Mouse (Mus musculus): ENCODE results near the gene Camk1d. TPM values are rescaled to one million over a fixed set of nuclear protein-coding genes. Genes with fewer than 3 reads are reported as not detected.
A peak's percentile ranks its signal among the peaks of the same experiment; 100 is the strongest.
"Not testable (repeated sequence)": the region's sequence is repeated elsewhere in the genome, so short reads cannot be mapped to it uniquely, and the experiment has no call there.

Camk1d gene
- polyA plus RNA-seq, 1 experiment from 2014 or later = 2.4 TPM

DNA sequence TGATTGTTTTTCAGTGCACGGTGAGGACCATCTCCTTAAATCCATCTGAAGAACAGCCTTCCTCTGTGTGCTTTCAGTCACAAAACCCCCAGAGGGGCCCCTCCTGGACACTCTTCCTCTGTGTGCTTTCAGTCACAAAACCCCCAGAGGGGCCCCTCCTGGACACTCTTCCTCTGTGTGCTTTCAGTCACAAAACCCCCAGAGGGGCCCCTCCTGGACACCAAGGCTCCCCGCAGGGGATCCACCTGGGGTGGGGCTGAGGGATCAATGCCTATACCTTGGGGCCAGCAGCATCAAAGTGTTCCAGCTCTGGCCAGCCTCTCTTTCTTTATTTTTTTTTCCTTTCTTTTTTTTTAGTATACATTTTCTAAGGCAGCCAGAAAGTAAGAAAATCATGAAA lies 113.1 kb downstream of the Camk1d start:
- not testable (repeated sequence) for H3K4me1 ChIP-seq (ENCODE audit: control insufficient read depth, insufficient read depth, low read length); H3K9me3 ChIP-seq (ENCODE audit: control insufficient read depth, low read length); H3K27ac ChIP-seq (ENCODE audit: low read depth, low read length); H3K36me3 ChIP-seq (ENCODE audit: control insufficient read depth, insufficient read depth, low read length); H3K9ac ChIP-seq (ENCODE audit: low read depth, low read length); H3K4me2 ChIP-seq (replicated peaks; ENCODE audit: low read depth, low read length); H3K27me3 ChIP-seq (ENCODE audit: control insufficient read depth, insufficient read depth, low read length); H3K4me3 ChIP-seq (ENCODE audit: low read length)
- 9% methylated on average over 2 of the region's 2 CpGs for WGBS
- ATAC-seq (ENCODE audit: low FRiP score, low TSS enrichment) = peak; percentile 77; the same call in 1 of the 2 replicates

DNA sequence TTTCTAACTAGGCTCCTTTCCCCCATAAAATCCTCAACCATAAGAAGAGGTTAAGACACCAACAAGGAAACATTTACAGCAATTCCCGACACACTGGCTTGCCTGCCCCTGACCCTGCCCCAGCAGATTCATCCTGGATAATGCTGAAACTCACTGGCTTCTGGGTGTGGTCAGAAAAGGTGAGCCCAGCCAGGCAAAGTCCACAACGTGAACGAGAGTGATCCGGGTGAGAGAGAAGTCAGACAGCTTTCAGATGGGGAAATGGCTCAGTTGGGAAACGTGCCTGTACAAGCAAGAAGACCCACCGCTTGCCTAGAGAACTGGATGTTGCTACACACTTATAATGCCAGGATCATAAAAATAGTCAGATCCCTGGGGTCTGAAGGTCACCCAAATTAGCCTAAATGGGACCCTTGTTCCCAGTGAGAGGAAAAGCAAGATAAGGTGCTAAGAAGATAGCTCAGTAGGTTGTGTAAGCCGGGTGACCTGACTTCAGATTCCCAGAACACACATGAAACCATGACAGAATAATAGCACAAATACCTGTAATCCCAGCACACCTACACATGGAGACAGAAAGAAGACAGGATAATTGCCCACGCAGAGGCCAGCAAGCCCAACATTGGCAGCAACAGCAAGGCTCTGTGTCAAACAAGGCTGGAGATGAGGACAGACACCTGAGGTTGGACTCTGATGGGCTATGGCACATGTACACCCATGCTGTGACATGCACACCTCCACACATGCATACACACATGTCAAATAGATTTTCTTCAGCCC lies 113.9 kb downstream of the Camk1d start:
- 70% methylated on average over 8 of the region's 8 CpGs for WGBS
- H3K27ac ChIP-seq (ENCODE audit: low read depth, low read length) = no peak overlapping the region

DNA sequence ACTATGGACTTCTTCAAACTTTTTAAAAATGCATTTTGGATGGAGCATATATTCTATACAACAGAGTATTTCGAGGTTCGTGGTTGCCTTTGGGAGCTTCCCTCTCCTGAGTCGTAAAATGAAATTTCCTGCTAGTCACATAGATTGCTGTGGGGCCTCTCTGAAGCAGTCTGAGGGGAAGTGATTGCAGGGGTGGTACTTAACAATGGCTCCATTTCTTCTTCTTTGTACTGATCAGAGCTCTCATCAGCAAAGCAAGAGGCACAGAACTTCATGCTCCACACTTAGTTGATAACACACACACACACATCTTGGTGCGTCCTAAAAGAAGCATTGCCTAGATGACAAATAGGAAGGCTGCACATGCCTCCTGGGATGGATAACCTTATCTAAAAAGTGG lies 114.6 kb downstream of the Camk1d start:
- no peak for ATAC-seq (ENCODE audit: low FRiP score, low TSS enrichment)
- Histone ChIP-seq H3K4me1 (ENCODE audit: control insufficient read depth, insufficient read depth, low read length) (0 out of 2 replicates have a peak, but pooled peaks cover 3% of the 10 kb centered on the region), H3K9me3 (ENCODE audit: control insufficient read depth, low read length) (no peaks in the 10 kb centered on the region), H3K27me3 (ENCODE audit: control insufficient read depth, insufficient read depth, low read length) (no peaks in the 10 kb centered on the region), H3K4me3 (ENCODE audit: low read length) (no peak overlapping the region), H3K27ac (ENCODE audit: low read depth, low read length) (no peak overlapping the region), H3K36me3 (ENCODE audit: control insufficient read depth, insufficient read depth, low read length) (no peaks in the 10 kb centered on the region), H3K9ac (ENCODE audit: low read depth, low read length) (no peak overlapping the region), H3K4me2 (replicated peaks; ENCODE audit: low read depth, low read length) (no peak overlapping the region)
- WGBS = 33% methylated on average over 4 of the region's 4 CpGs

More for the DNA sequence above, 113.9 kb downstream of the Camk1d start:
- no peak for ATAC-seq (ENCODE audit: low FRiP score, low TSS enrichment)
- Histone ChIP-seq H3K4me2 (replicated peaks; ENCODE audit: low read depth, low read length) (no peak overlapping the region), H3K9ac (ENCODE audit: low read depth, low read length) (no peak overlapping the region), H3K4me3 (ENCODE audit: low read length) (no peak overlapping the region), H3K27me3 (ENCODE audit: control insufficient read depth, insufficient read depth, low read length) (no peaks in the 10 kb centered on the region), H3K9me3 (ENCODE audit: control insufficient read depth, low read length) (no peaks in the 10 kb centered on the region), H3K36me3 (ENCODE audit: control insufficient read depth, insufficient read depth, low read length) (no peaks in the 10 kb centered on the region), H3K4me1 (ENCODE audit: control insufficient read depth, insufficient read depth, low read length) (0 out of 2 replicates have a peak, but pooled peaks cover 3% of the 10 kb centered on the region)

DNA sequence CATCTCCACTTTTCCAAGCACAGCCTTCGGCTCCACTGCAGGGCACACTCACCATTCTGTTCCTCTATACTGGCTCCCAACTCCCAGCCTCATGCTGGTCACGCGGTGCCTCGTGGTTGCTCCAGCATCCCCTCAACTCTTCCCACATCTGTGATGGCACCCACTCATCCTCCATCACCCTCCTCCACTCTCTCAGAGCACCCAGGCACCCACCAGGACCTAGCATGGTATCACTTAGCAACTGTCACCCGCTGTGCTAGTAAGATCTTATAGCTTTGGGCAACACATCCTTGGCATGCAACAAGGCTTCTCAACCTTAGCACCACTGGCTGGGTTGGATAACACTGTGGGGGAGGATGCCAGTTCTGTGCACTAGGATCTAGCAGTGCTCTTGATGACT lies 115.8 kb downstream of the Camk1d start:
- no peak for ATAC-seq (ENCODE audit: low FRiP score, low TSS enrichment)
- H3K4me3 ChIP-seq (ENCODE audit: low read length) = no peak overlapping the region
- H3K4me1 ChIP-seq (ENCODE audit: control insufficient read depth, insufficient read depth, low read length) = 0 out of 2 replicates have a peak, but pooled peaks cover 3% of the 10 kb centered on the region
- no peaks in the 10 kb centered on the region for H3K27me3 ChIP-seq (ENCODE audit: control insufficient read depth, insufficient read depth, low read length)
- H3K4me2 ChIP-seq (replicated peaks; ENCODE audit: low read depth, low read length) = no peak overlapping the region
- H3K9me3 ChIP-seq (ENCODE audit: control insufficient read depth, low read length) = no peaks in the 10 kb centered on the region
- no peaks in the 10 kb centered on the region for H3K36me3 ChIP-seq (ENCODE audit: control insufficient read depth, insufficient read depth, low read length)
- no peak overlapping the region for H3K9ac ChIP-seq (ENCODE audit: low read depth, low read length)
- no peak overlapping the region for H3K27ac ChIP-seq (ENCODE audit: low read depth, low read length)
- 87% methylated on average over 5 of the region's 5 CpGs for WGBS

DNA sequence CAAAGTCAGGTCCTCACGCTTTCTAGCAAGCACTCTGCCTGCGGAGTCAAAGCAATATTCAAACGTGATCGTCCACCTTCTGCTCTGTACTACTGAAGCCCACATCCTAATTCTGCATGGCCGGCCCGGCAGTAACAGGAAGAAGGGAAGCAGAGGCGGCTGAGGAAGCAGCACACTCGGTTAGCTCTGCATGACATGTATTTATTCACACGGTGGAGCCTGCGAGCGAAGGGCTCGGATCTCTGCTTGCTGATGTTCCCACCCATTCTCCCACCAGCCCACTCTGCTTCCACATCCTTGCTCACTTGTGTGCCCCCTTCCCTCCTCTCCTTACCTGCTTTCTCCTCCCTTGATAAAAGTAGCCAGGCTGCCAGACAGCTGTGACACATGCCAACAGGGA lies 117.4 kb downstream of the Camk1d start:
- H3K27me3 ChIP-seq (ENCODE audit: control insufficient read depth, insufficient read depth, low read length) = no peaks in the 10 kb centered on the region
- 0 out of 2 replicates have a peak, but pooled peaks cover 3% of the 10 kb centered on the region for H3K4me1 ChIP-seq (ENCODE audit: control insufficient read depth, insufficient read depth, low read length)
- H3K36me3 ChIP-seq (ENCODE audit: control insufficient read depth, insufficient read depth, low read length) = no peaks in the 10 kb centered on the region
- ATAC-seq (ENCODE audit: low FRiP score, low TSS enrichment) = no peak
- H3K27ac ChIP-seq (ENCODE audit: low read depth, low read length) = no peak overlapping the region
- no peak overlapping the region for H3K4me3 ChIP-seq (ENCODE audit: low read length)
- H3K9ac ChIP-seq (ENCODE audit: low read depth, low read length) = no peak overlapping the region
- no peak overlapping the region for H3K4me2 ChIP-seq (replicated peaks; ENCODE audit: low read depth, low read length)
- 29% methylated on average over 12 of the region's 12 CpGs for WGBS
- no peaks in the 10 kb centered on the region for H3K9me3 ChIP-seq (ENCODE audit: control insufficient read depth, low read length)

DNA sequence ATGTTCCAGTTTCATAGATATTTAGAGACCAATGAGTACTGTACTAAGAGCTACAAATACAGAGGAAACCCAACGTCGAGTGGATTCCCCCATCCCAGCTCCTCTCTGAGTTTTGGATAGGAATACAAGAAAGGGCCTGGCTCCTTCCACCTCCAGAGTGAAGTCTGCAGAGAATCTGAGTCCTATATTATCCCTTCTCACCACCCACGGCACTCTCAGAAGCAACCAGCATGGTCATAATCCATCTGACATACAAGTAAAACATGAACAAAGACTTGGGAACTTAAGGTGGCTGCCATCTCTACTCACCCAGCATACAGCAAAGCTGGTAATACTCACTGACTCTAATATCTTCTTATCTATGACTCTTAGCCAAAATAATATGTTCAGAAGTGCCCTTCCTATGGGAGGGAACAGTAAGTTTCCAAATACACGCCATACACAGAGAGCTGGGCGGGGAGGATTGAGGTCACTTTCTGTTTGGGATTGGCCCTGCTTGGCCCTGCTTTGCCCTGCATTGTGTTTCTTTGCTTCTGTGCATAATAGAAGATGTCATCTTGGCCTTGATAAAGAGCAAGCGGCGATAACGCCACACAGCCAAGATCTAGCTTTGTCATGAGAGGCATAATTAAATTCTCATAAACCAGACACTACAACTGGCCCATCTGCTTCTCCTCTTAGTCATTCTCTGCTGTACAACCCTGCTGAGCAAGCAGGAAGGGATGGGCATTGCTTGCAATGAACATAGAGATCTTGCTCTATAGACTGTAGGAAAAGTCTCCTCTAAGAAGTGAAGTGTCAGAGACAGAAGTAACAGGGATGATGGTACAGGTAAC lies 118.7 kb downstream of the Camk1d start:
- no peaks in the 10 kb centered on the region for H3K9me3 ChIP-seq (ENCODE audit: control insufficient read depth, low read length)
- H3K9ac ChIP-seq (ENCODE audit: low read depth, low read length) = no peak overlapping the region
- 0 out of 2 replicates have a peak, but pooled peaks cover under 1% of the 10 kb centered on the region for H3K4me1 ChIP-seq (ENCODE audit: control insufficient read depth, insufficient read depth, low read length)
- H3K27me3 ChIP-seq (ENCODE audit: control insufficient read depth, insufficient read depth, low read length) = no peaks in the 10 kb centered on the region
- H3K4me3 ChIP-seq (ENCODE audit: low read length) = no peak overlapping the region
- H3K4me2 ChIP-seq (replicated peaks; ENCODE audit: low read depth, low read length) = no peak overlapping the region
- H3K36me3 ChIP-seq (ENCODE audit: control insufficient read depth, insufficient read depth, low read length) = no peaks in the 10 kb centered on the region
- H3K27ac ChIP-seq (ENCODE audit: low read depth, low read length) = no peak overlapping the region
- 91% methylated on average over 8 of the region's 8 CpGs for WGBS
- ATAC-seq (ENCODE audit: low FRiP score, low TSS enrichment) = no peak

DNA sequence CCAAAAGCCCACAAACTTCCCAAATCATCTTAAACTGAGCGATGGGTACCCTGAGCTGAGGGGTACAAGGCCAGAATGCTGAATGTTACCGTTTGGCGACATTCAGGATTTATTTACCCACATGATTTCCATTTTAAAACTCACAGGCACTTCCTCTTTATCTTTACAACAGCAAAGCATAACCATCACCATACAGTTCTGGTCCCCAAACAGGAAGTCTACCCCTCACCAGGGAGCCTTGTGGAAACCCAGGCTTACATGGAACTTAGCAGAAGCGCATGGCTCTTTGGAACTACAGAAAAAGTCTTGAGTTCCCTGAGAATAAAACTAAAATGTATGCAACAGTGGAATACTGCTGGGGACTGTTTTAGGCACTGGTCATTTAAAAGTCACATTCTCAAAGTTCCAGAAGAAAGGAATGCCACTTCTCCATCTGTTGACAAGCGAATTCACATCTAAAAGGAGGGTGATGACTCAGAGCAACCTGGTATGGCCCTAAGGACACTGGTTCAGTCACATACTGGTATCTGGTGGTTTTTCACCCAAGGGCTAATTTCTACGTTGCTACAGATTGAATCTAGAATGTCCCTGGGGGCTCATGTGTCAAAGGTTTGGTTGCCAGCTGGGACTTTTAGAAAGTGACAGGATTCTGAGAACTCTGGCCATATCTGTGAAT lies 121.7 kb downstream of the Camk1d start:
- Histone ChIP-seq H3K4me2 (replicated peaks; ENCODE audit: low read depth, low read length) (no peak overlapping the region), H3K9me3 (ENCODE audit: control insufficient read depth, low read length) (no peaks in the 10 kb centered on the region), H3K4me3 (ENCODE audit: low read length) (no peak overlapping the region), H3K27ac (ENCODE audit: low read depth, low read length) (no peak overlapping the region), H3K36me3 (ENCODE audit: control insufficient read depth, insufficient read depth, low read length) (no peaks in the 10 kb centered on the region), H3K27me3 (ENCODE audit: control insufficient read depth, insufficient read depth, low read length) (no peaks in the 10 kb centered on the region), H3K9ac (ENCODE audit: low read depth, low read length) (no peak overlapping the region), H3K4me1 (ENCODE audit: control insufficient read depth, insufficient read depth, low read length) (no peaks in the 10 kb centered on the region)
- ATAC-seq (ENCODE audit: low FRiP score, low TSS enrichment) = no peak
- WGBS = 80% methylated on average over 6 of the region's 6 CpGs

DNA sequence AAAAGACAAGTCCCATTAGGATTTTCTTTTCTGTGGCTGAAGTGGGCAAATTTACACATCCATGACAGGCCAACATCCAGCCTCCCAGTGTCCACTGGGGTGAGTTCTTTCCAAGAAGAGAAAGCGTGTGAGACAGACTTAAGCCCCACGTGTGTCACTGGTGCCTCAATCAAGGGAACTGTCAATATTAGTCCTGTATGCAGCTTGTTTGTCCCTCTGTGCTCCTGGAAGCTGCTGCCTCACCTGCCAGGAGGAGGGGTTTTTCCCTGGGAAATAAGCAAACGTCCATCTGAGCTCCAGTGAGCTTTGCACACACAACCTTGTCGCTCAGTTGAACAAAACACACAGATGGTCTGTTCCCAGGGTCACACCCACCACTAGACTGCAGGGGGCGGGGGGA lies 124.2 kb downstream of the Camk1d start:
- H3K9ac ChIP-seq (ENCODE audit: low read depth, low read length) = no peak overlapping the region
- no peaks in the 10 kb centered on the region for H3K27me3 ChIP-seq (ENCODE audit: control insufficient read depth, insufficient read depth, low read length)
- no peak overlapping the region for H3K4me2 ChIP-seq (replicated peaks; ENCODE audit: low read depth, low read length)
- no peaks in the 10 kb centered on the region for H3K9me3 ChIP-seq (ENCODE audit: control insufficient read depth, low read length)
- H3K4me1 ChIP-seq (ENCODE audit: control insufficient read depth, insufficient read depth, low read length) = no peaks in the 10 kb centered on the region
- no peak for ATAC-seq (ENCODE audit: low FRiP score, low TSS enrichment)
- no peaks in the 10 kb centered on the region for H3K36me3 ChIP-seq (ENCODE audit: control insufficient read depth, insufficient read depth, low read length)
- no peak overlapping the region for H3K27ac ChIP-seq (ENCODE audit: low read depth, low read length)
- 69% methylated on average over 5 of the region's 5 CpGs for WGBS
- H3K4me3 ChIP-seq (ENCODE audit: low read length) = no peak overlapping the region

All from kidney, embryonic 14.5 days (tissue).